Mouse (Mus musculus) erythroblast, embryonic 14.5 days (primary cell): Measurements from ENCODE around the gene Tbc1d10b. TPM values are rescaled to one million over a fixed set of nuclear protein-coding genes. Genes with fewer than 3 reads are reported as not detected.

Experiments
- H3K27me3 ChIP-seq: 2 replicates; pipeline ENCODE4 v1.6.1; 2012; ENCODE audit warnings: inconsistent platforms; ENCODE audit not compliant: control insufficient read depth
- H3K36me3 ChIP-seq: 2 replicates; pipeline ENCODE4 v1.6.1; 2012; ENCODE audit warnings: mild to moderate bottlenecking, inconsistent platforms; ENCODE audit not compliant: control insufficient read depth
- H3K4me1 ChIP-seq: 2 replicates; pipeline ENCODE4 v1.6.1; 2012; ENCODE audit warnings: inconsistent platforms; ENCODE audit not compliant: control insufficient read depth
- H3K4me3 ChIP-seq: replicated peaks from 2 replicates; pipeline ENCODE3; 2012; ENCODE audit warnings: moderate library complexity, mild to moderate bottlenecking, inconsistent platforms
- H3K9me3 ChIP-seq: 2 replicates; pipeline ENCODE4 v1.6.1; 2012; ENCODE audit warnings: low read length, inconsistent platforms, mixed read lengths; ENCODE audit not compliant: control insufficient read depth
- GATA1 ChIP-seq: IDR thresholded peaks from 2 replicates; pipeline ENCODE4 v1.6.1; 2012; ENCODE audit warnings: low read length, inconsistent platforms, mixed read lengths
- TAL1 ChIP-seq: IDR thresholded peaks from 3 replicates; pipeline ENCODE4 v1.6.1; 2012; ENCODE audit warnings: low read length, inconsistent platforms, mixed read lengths
- polyA plus RNA-seq: library from polyadenylated mRNA; stranded (reverse); fragments of >175 nt; gene quantifications from 2 replicates; pipeline ENCODE4 v1.2.3, GENCODE M21; 2012

The Tbc1d10b gene
- polyA plus RNA-seq, 1 experiment = 10.4 TPM

- TF ChIP-seq GATA1 (no peak), TAL1 (no peak)
- Histone ChIP-seq H3K9me3 (no peaks in the 10 kb centered on the region), H3K4me1 (peaks cover 92% of the 10 kb centered on the region), H3K27me3 (no peaks in the 10 kb centered on the region), H3K4me3 (no peak overlapping the region), H3K36me3 (peaks cover 30% of the 10 kb centered on the region)
Measured at GRCm38 (mm10) chr7:127228615-127229303, 20.5 kb upstream of the Tbc1d10b start.

DNA sequence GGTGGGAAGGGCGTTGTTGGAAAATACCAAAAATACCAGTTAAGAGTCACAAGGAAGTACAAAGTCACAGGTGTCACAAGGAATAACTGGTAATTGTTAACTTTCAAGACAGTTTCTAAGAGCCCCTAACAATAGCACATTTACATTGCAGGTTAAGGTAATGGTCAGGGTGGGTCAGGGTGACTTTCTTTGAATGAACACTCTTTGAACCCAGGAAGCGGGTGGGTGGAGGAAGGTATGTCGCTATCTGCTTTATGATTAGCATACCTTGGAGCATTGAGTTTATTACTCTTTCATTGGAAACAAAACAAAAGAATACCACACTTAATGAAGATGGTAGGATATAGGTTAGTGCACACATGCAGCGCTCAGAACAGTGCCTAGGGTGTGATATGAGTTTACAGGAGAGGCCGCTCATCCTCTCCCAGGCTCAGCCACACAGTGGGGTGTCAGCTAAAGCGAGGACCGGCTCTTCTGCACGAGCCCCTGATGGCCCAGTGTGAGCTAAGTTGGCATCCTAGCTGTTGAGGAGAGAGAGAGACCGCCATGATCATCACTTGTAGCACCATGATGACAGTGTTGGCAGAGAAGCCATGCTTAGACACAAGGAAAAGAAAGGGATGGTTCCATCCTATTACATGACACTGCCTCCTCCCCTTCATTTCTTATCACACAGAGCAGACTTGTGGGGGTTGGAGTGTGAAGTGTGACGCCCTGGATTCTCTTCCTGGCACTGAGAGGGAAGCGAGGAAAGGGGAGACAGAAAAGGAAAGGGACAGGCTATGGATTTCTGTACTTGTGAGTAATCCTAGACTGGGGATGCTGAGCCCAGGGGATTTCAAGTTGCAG, 17.1 kb upstream of the Tbc1d10b start:
- H3K4me1 ChIP-seq = peaks cover 87% of the 10 kb centered on the region
- H3K36me3 ChIP-seq = peaks cover 23% of the 10 kb centered on the region
- peaks cover 3% of the 10 kb centered on the region; the same call in 1 of the 2 replicates for H3K9me3 ChIP-seq
- TF ChIP-seq TAL1 = peak; percentile 90
- peak; percentile 84 for TF ChIP-seq GATA1
- peak overlapping the region; percentile 52 for H3K4me3 ChIP-seq
- no peaks in the 10 kb centered on the region for H3K27me3 ChIP-seq

DNA sequence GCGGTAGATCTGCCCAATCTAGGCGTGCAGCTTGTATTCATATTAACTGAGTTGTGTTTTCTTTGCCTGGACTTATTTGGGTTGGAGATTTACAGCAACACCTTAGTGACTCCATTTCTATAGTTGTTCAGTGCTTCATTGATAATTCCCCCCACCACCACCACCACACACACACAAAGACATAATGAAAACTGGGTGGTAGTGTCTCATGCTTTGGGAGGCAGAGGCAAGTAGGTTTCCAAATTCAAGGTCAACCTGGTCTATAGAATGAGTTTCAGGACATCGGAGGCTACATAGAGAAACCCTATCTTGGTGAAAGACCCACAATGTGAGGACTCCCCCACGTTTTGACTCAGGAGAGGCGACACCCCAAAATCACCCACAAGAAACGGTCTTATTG, 16.3 kb upstream of the Tbc1d10b start:
- Histone ChIP-seq H3K36me3 (peaks cover 16% of the 10 kb centered on the region), H3K4me3 (no peak overlapping the region), H3K27me3 (no peaks in the 10 kb centered on the region), H3K4me1 (peaks cover 88% of the 10 kb centered on the region), H3K9me3 (peaks cover 3% of the 10 kb centered on the region; the same call in 1 of the 2 replicates)
- TF ChIP-seq TAL1 (no peak), GATA1 (no peak)

- peak overlapping the region; percentile 20 for H3K4me3 ChIP-seq
- peaks cover 88% of the 10 kb centered on the region for H3K4me1 ChIP-seq
- H3K9me3 ChIP-seq = peaks cover 3% of the 10 kb centered on the region; the same call in 1 of the 2 replicates
- H3K36me3 ChIP-seq = peaks cover 11% of the 10 kb centered on the region
- H3K27me3 ChIP-seq = no peaks in the 10 kb centered on the region
- TF ChIP-seq TAL1 = peak; percentile 51; the same call in 2 of the 3 replicates
- TF ChIP-seq GATA1 = 0 out of 2 replicates have a peak, but pooled peaks have one; percentile 14
Measured at GRCm38 (mm10) chr7:127223515-127224478, 15.5 kb upstream of the Tbc1d10b start.

DNA sequence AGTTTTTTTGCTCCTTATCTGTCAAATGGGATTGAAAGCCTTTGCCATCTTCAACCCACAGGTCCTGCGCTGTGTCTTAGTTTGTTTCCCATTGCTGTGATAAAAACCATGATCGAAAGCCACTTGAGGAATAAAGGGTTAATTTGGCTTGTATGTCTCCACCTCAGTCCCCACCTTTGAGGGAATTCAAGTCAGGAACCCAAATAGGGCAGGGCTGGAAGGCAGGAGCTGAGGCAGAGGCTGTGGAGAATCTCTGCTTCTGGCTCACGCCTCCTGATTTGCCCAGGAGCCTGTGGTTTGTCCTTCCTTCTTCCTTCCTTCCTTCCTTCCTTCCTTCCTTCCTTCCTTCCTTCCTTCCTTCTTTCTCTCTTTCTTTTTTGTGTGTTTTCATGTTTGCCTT, 14.8 kb upstream of the Tbc1d10b start:
- Histone ChIP-seq H3K9me3 (peaks cover 3% of the 10 kb centered on the region; the same call in 1 of the 2 replicates), H3K36me3 (peaks cover 11% of the 10 kb centered on the region), H3K27me3 (no peaks in the 10 kb centered on the region), H3K4me3 (no peak overlapping the region), H3K4me1 (peaks cover 90% of the 10 kb centered on the region)
- no peak for TF ChIP-seq GATA1
- no peak for TF ChIP-seq TAL1

- no peak for TF ChIP-seq TAL1
- no peak for TF ChIP-seq GATA1
- H3K4me1 ChIP-seq = peaks cover 90% of the 10 kb centered on the region
- no peak overlapping the region for H3K4me3 ChIP-seq
- H3K36me3 ChIP-seq = peaks cover 11% of the 10 kb centered on the region
- no peaks in the 10 kb centered on the region for H3K27me3 ChIP-seq
- H3K9me3 ChIP-seq = peaks cover 3% of the 10 kb centered on the region; the same call in 1 of the 2 replicates
Measured at GRCm38 (mm10) chr7:127220440-127220839, 12.2 kb upstream of the Tbc1d10b start.

DNA sequence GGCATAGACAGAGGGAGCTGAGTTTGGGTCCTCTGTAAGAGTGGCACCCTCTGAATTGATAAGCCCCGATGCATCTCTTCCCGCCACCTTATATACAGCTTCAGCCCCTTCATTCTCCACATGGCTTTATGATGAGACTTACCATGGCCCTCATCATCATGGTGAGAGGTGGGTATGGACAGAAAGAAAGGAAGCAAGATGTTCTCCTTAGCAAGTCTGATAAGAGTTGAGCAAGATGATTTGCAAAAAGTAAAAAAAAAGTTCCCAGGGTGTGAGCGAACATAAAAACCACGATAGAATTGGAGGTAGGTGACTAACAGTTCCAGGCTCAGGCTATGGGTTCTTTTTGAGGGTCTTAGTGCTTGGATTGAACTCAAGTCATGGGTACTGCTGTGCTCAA, 10.4 kb upstream of the Tbc1d10b start:
- H3K4me3 ChIP-seq = peak overlapping the region; percentile 50
- H3K36me3 ChIP-seq = peaks cover 28% of the 10 kb centered on the region
- no peaks in the 10 kb centered on the region for H3K27me3 ChIP-seq
- peaks cover 3% of the 10 kb centered on the region; the same call in 1 of the 2 replicates for H3K9me3 ChIP-seq
- H3K4me1 ChIP-seq = peaks cover 86% of the 10 kb centered on the region
- peak; percentile 43; the same call in 2 of the 3 replicates for TF ChIP-seq TAL1
- peak; percentile 75; the same call in 1 of the 2 replicates for TF ChIP-seq GATA1

- Histone ChIP-seq H3K36me3 (peaks cover 32% of the 10 kb centered on the region), H3K27me3 (no peaks in the 10 kb centered on the region), H3K4me3 (peak overlapping the region; percentile 50), H3K4me1 (peaks cover 86% of the 10 kb centered on the region), H3K9me3 (peaks cover 3% of the 10 kb centered on the region; the same call in 1 of the 2 replicates)
- TF ChIP-seq TAL1 = no peak
- no peak for TF ChIP-seq GATA1
Measured at GRCm38 (mm10) chr7:127217901-127218642, 9.8 kb upstream of the Tbc1d10b start.
